Mouse (Mus musculus) MEL (cell line): ENCODE measurements around the gene Atf3. TPM values are rescaled to one million over a fixed set of nuclear protein-coding genes. Genes with fewer than 3 reads are reported as not detected.

Experiments used
- DNase-seq: peaks from one replicate; pipeline ENCODE4 v3.0.0; 2011; ENCODE audit warnings: low read depth, low spot score
- H3K27ac ChIP-seq: 2 replicates; pipeline ENCODE4 v1.5.1; 2012; ENCODE audit warnings: low read depth, mild to moderate bottlenecking, control low read depth, low read length, moderate library complexity; ENCODE audit not compliant: control insufficient read depth
- H3K27me3 ChIP-seq, 2 experiments: fragments of 150-350 bp in 1 of 2; sonication (generic) in 1 of 2; 2 replicates each; pipeline ENCODE4 v1.6.1; 2012; ENCODE audit warnings: low read length in 2 of 2, mild to moderate bottlenecking in 2 of 2, improper control_type of control experiment in 1 of 2, moderate library complexity in 1 of 2; ENCODE audit not compliant: insufficient read depth in 2 of 2, control insufficient read depth in 1 of 2
- H3K36me3 ChIP-seq, 2 experiments: 2 replicates each; pipeline ENCODE4 v1.6.1; 2012 to 2014; ENCODE audit warnings: low read length in 2 of 2, improper control_type of control experiment in 1 of 2, inconsistent platforms in 1 of 2, mild to moderate bottlenecking in 1 of 2; ENCODE audit not compliant: insufficient read depth in 2 of 2, control insufficient read depth in 1 of 2
- H3K4me1 ChIP-seq, 2 experiments: fragments of 150-350 bp in 1 of 2; sonication (generic) in 1 of 2; 2 replicates each; pipeline ENCODE4 v1.6.1; 2012; ENCODE audit warnings: low read length in 2 of 2, improper control_type of control experiment in 1 of 2, mild to moderate bottlenecking in 1 of 2; ENCODE audit not compliant: insufficient read depth in 2 of 2, control insufficient read depth in 1 of 2
- H3K4me3 ChIP-seq, 2 experiments: fragments of 150-350 bp in 1 of 2; sonication (generic) in 1 of 2; 2 replicates each; pipeline ENCODE4 v1.5.1; 2012; ENCODE audit warnings: low read depth in 2 of 2, low read length in 2 of 2, mild to moderate bottlenecking in 2 of 2, moderate library complexity in 2 of 2, control low read depth in 1 of 2, improper control_type of control experiment in 1 of 2; ENCODE audit not compliant: control insufficient read depth in 1 of 2, insufficient read depth in 1 of 2
- H3K79me2 ChIP-seq: 2 replicates; pipeline ENCODE4 v1.6.1; 2012; ENCODE audit warnings: mild to moderate bottlenecking, low read length, moderate library complexity; ENCODE audit not compliant: control insufficient read depth, poor library complexity, insufficient read depth
- H3K9ac ChIP-seq: 2 replicates; pipeline ENCODE4 v1.6.1; 2012; ENCODE audit warnings: low read depth, mild to moderate bottlenecking, control low read depth, low read length, moderate library complexity; ENCODE audit not compliant: control insufficient read depth, poor library complexity, severe bottlenecking
- H3K9me3 ChIP-seq: fragments of 150-350 bp; sonication (generic); replicated peaks from 2 replicates; pipeline ENCODE4 v1.6.1; 2012; ENCODE audit warnings: mild to moderate bottlenecking, low read length, improper control_type of control experiment, moderate library complexity; ENCODE audit not compliant: insufficient read depth
- BHLHE40 ChIP-seq: IDR thresholded peaks from 2 replicates; pipeline ENCODE4 v1.6.1; 2012; ENCODE audit warnings: low read depth, mild to moderate bottlenecking, inconsistent platforms, low read length, improper control_type of control experiment, borderline replicate concordance
- CTCF ChIP-seq, 3 experiments: IDR thresholded peaks in 2 of 3; conservative IDR thresholded peaks in 1 of 3; 2 replicates each; pipeline ENCODE4 v1.5.1; 2011 to 2012; ENCODE audit warnings: low read length in 3 of 3, low read depth in 2 of 3, mild to moderate bottlenecking in 2 of 3, improper control_type of control experiment in 1 of 3, inconsistent platforms in 1 of 3, mixed read lengths in 1 of 3, moderate library complexity in 1 of 3; ENCODE audit not compliant: control insufficient read depth in 1 of 3, insufficient read depth in 1 of 3, poor library complexity in 1 of 3, severe bottlenecking in 1 of 3
- ELF1 ChIP-seq: IDR thresholded peaks from 2 replicates; pipeline ENCODE4 v1.6.1; 2014; ENCODE audit warnings: low read depth, mild to moderate bottlenecking, inconsistent platforms, low read length, improper control_type of control experiment, moderate library complexity
- EP300 ChIP-seq, 2 experiments: IDR thresholded peaks; 2 replicates each; pipeline ENCODE4 v1.6.1; 2011; ENCODE audit warnings: improper control_type of control experiment in 2 of 2, low read length in 2 of 2, low read depth in 1 of 2, mild to moderate bottlenecking in 1 of 2
- ETS1 ChIP-seq: IDR thresholded peaks from 2 replicates; pipeline ENCODE4 v1.6.1; 2012; ENCODE audit warnings: low read depth, mild to moderate bottlenecking, inconsistent platforms, low read length, improper control_type of control experiment, moderate library complexity
- GATA1 ChIP-seq: IDR thresholded peaks from 2 replicates; pipeline ENCODE4 v1.6.1; 2011; ENCODE audit warnings: low read depth, low read length, improper control_type of control experiment
- HCFC1 ChIP-seq: IDR thresholded peaks from 2 replicates; pipeline ENCODE4 v1.6.1; 2012; ENCODE audit warnings: low read depth, mild to moderate bottlenecking, inconsistent platforms, low read length, improper control_type of control experiment, moderate library complexity
- JUND ChIP-seq: IDR thresholded peaks from 2 replicates; pipeline ENCODE4 v1.6.1; 2011; ENCODE audit warnings: low read depth, mild to moderate bottlenecking, improper control_type of control experiment, low read length
- MAX ChIP-seq: IDR thresholded peaks from 2 replicates; pipeline ENCODE4 v1.6.1; 2011; ENCODE audit warnings: low read length, improper control_type of control experiment
- MEF2A ChIP-seq: IDR thresholded peaks from 2 replicates; pipeline ENCODE4 v1.6.1; 2014; ENCODE audit warnings: low read depth, mild to moderate bottlenecking, inconsistent platforms, low read length, improper control_type of control experiment; ENCODE audit not compliant: poor library complexity, insufficient replicate concordance, severe bottlenecking; ENCODE audit errors: extremely low read depth
- MXI1 ChIP-seq: IDR thresholded peaks from 2 replicates; pipeline ENCODE4 v1.6.1; 2011; ENCODE audit warnings: mild to moderate bottlenecking, low read depth, low read length, improper control_type of control experiment
- MYC ChIP-seq: IDR thresholded peaks from 2 replicates; pipeline ENCODE4 v1.6.1; 2011; ENCODE audit warnings: low read depth, mild to moderate bottlenecking, low read length, improper control_type of control experiment, moderate library complexity
- NELFE ChIP-seq: IDR thresholded peaks from 2 replicates; pipeline ENCODE4 v1.6.1; 2011; ENCODE audit warnings: low read depth, low read length, improper control_type of control experiment
- POLR2AphosphoS5 ChIP-seq: IDR thresholded peaks from 2 replicates; pipeline ENCODE4 v1.6.1; 2012; ENCODE audit warnings: low read depth, borderline replicate concordance, mild to moderate bottlenecking, inconsistent platforms, low read length, moderate library complexity, mixed read lengths
- RAD21 ChIP-seq: IDR thresholded peaks from 2 replicates; pipeline ENCODE4 v1.6.1; 2011; ENCODE audit warnings: mild to moderate bottlenecking, low read depth, low read length, improper control_type of control experiment
- SMC3 ChIP-seq: IDR thresholded peaks from 2 replicates; pipeline ENCODE4 v1.6.1; 2011; ENCODE audit warnings: low read depth, low read length, improper control_type of control experiment
- TAL1 ChIP-seq: IDR thresholded peaks from 2 replicates; pipeline ENCODE4 v1.6.1; 2012; ENCODE audit warnings: mild to moderate bottlenecking, inconsistent platforms, low read length, moderate library complexity, mixed read lengths
- TBP ChIP-seq: IDR thresholded peaks from 2 replicates; pipeline ENCODE4 v1.8.0; 2011; ENCODE audit warnings: low read depth, low read length, improper control_type of control experiment
- TCF12 ChIP-seq: IDR thresholded peaks from 2 replicates; pipeline ENCODE4 v1.6.1; 2014; ENCODE audit warnings: low read depth, mild to moderate bottlenecking, inconsistent platforms, low read length, improper control_type of control experiment, moderate library complexity
- UBTF ChIP-seq: IDR thresholded peaks from 2 replicates; pipeline ENCODE4 v1.6.1; 2012; ENCODE audit warnings: low read depth, mild to moderate bottlenecking, inconsistent platforms, low read length, improper control_type of control experiment, moderate library complexity, borderline replicate concordance; ENCODE audit not compliant: insufficient read depth
- ZC3H11A ChIP-seq: IDR thresholded peaks from 2 replicates; pipeline ENCODE4 v1.6.1; 2012; ENCODE audit warnings: low read depth, mild to moderate bottlenecking, inconsistent platforms, low read length, improper control_type of control experiment
- ZKSCAN1 ChIP-seq: IDR thresholded peaks from 2 replicates; pipeline ENCODE4 v1.6.1; 2012; ENCODE audit warnings: low read depth, mild to moderate bottlenecking, inconsistent platforms, low read length, improper control_type of control experiment, moderate library complexity
- ZNF384 ChIP-seq: IDR thresholded peaks from 2 replicates; pipeline ENCODE4 v1.6.1; 2012; ENCODE audit warnings: low read depth, mild to moderate bottlenecking, inconsistent platforms, low read length, improper control_type of control experiment
- polyA plus RNA-seq, 2 experiments: library from polyadenylated mRNA; stranded (reverse) in 1 of 2; unstranded in 1 of 2; fragments of >175 nt in 1 of 2; fragments of >200 nt in 1 of 2; gene quantifications; 2 replicates each; pipeline versions ENCODE4 v1.2.1 to v1.2.4; 2012; ENCODE audit warnings: low replicate concordance in 2 of 2, low read depth in 1 of 2; ENCODE audit not compliant: insufficient read length in 2 of 2, insufficient read depth in 1 of 2, missing spikeins in 1 of 2
- total RNA-seq: library from RNA; depleted of rRNA; stranded (reverse); fragments of 300-350 nt; gene quantifications from 2 replicates; pipeline ENCODE4 v1.2.3, GENCODE M21; 2012

The Atf3 gene
- total and polyA plus RNA-seq, 3 experiments: 0.46 to 1.4 TPM; not detected in 1

GRCm38 (mm10) chr1:191263471-191263870 is 45.6 kb upstream of the Atf3 start:
- no peaks in the 10 kb centered on the region for H3K79me2 ChIP-seq

GRCm38 (mm10) chr1:191261861-191262260 is 44.0 kb upstream of the Atf3 start:
- TF ChIP-seq JUND: no peak
- TF ChIP-seq SMC3: no peak
- no peak for TF ChIP-seq CTCF (IDR thresholded peaks at IDR 0.05 in 2 of 3, conservative IDR thresholded peaks at IDR 0.05 in 1 of 3; ENCODE audit: control insufficient read depth in 1 of 3, insufficient read depth in 1 of 3, low read depth in 2 of 3, low read length in 3 of 3, poor library complexity in 1 of 3, severe bottlenecking in 1 of 3)
- no peak for TF ChIP-seq EP300 (IDR thresholded peaks at IDR 0.05; ENCODE audit: low read depth in 1 of 2, low read length in 2 of 2)
- TF ChIP-seq ZNF384: no peak
- TF ChIP-seq RAD21: no peak
- TF ChIP-seq ZKSCAN1: no peak
- TF ChIP-seq ZC3H11A: no peak
- TF ChIP-seq UBTF: no peak
- TF ChIP-seq MXI1: no peak
- no peak for TF ChIP-seq ETS1
- TF ChIP-seq BHLHE40: no peak
- H3K4me1 ChIP-seq: peaks cover 0 to 7% of the 10 kb centered on the region in 2 experiments; a peak in 1 of 4 replicates
- no peaks in the 10 kb centered on the region for H3K9me3 ChIP-seq
- H3K79me2 ChIP-seq: no peaks in the 10 kb centered on the region
- no peak overlapping the region for H3K9ac ChIP-seq
- peaks cover 5 to 7% of the 10 kb centered on the region in 2 experiments for H3K27me3 ChIP-seq
- DNase-seq: no peak
- no peak overlapping the region for H3K27ac ChIP-seq
- no peak overlapping the region for H3K4me3 ChIP-seq
- no peaks in the 10 kb centered on the region for H3K36me3 ChIP-seq

More at GRCm38 (mm10) chr1:191263471-191263870, 45.6 kb upstream of the Atf3 start:
- DNase-seq: no peak
- Histone ChIP-seq H3K4me1 (peaks cover 0 to 7% of the 10 kb centered on the region in 2 experiments; a peak in 1 of 4 replicates), H3K9ac (no peak overlapping the region), H3K27ac (no peak overlapping the region), H3K4me3 (no peak overlapping the region), H3K27me3 (peaks cover 4 to 7% of the 10 kb centered on the region in 2 experiments), H3K36me3 (no peaks in the 10 kb centered on the region), H3K9me3 (no peaks in the 10 kb centered on the region)
- no peak for TF ChIP-seq MAX
- no peak for TF ChIP-seq ZC3H11A
- no peak for TF ChIP-seq CTCF (IDR thresholded peaks at IDR 0.05 in 2 of 3, conservative IDR thresholded peaks at IDR 0.05 in 1 of 3; ENCODE audit: control insufficient read depth in 1 of 3, insufficient read depth in 1 of 3, low read depth in 2 of 3, low read length in 3 of 3, poor library complexity in 1 of 3, severe bottlenecking in 1 of 3)
- TF ChIP-seq TCF12: no peak
- no peak for TF ChIP-seq HCFC1
- TF ChIP-seq ELF1: no peak
- no peak for TF ChIP-seq UBTF
- no peak for TF ChIP-seq POLR2AphosphoS5
- TF ChIP-seq MEF2A: no peak
- TF ChIP-seq NELFE: no peak
- TF ChIP-seq TAL1: no peak
- no peak for TF ChIP-seq EP300 (IDR thresholded peaks at IDR 0.05; ENCODE audit: low read depth in 1 of 2, low read length in 2 of 2)
- TF ChIP-seq MYC: no peak
- no peak for TF ChIP-seq TBP
- no peak for TF ChIP-seq GATA1
